Mouse (Mus musculus) left cerebral cortex, adult 8-10 months (tissue): ENCODE results near the gene Crb2. TPM values are rescaled to one million over a fixed set of nuclear protein-coding genes. Genes with fewer than 3 reads are reported as not detected.
A peak's percentile ranks its signal among the peaks of the same experiment; 100 is the strongest.

Experiments used
- DNase-seq, 2 experiments: peaks; one replicate each; pipeline ENCODE4 v3.0.0; 2022; ENCODE audit warnings: low spot score in 2 of 2
- total RNA-seq, 4 experiments: library from RNA; stranded (reverse); gene quantifications; 2 replicates each; pipeline ENCODE4 v1.2.4; 2022

Gene Crb2
- total RNA-seq, 4 experiments from 2014 or later, result 3.1 to 5.0 (median 4.3) TPM

DNA sequence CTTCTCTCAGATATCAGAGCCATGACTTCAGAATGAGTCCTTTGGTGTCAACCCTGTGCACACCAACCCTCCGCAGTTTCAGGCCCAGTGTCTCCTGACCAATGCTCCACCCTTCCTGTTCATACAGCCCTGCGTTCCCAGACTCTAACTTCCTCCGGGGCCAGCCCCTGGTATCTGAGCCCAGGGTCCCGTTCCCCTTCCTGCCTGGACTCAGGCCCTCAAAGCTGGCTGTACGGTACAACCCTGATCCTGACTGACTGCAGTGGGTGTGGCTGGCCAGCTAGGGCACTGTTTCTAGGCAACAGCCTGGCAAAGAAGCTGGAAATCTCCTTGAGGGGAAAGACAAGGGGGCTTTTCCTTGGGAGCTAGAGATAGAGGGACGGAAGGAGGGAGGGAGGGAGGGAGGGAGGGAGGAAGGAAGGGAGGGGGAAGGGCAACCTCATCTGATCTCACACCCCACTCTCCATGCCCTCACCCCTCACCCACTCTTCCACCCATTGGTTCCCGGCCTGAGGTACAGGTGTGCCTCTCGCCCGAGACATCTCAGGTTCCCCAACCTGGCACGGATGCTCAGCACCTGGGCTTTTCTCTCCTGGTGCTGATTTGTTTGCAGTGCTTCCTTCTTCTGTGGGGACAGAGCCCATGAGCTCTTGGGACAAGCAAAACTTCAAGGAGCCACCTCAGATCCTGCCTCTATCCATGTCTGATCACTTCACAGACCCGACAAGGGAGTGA lies 9.9 kb upstream of the Crb2 start:
- no peak for DNase-seq

GRCm38 (mm10) chr2:37767080-37767547 lies 8.9 kb upstream of the Crb2 start:
- DNase-seq, result peak in 1 of 2 experiments; percentile 69

GRCm38 (mm10) chr2:37767739-37768138 lies 8.3 kb upstream of the Crb2 start:
- no peak for DNase-seq

DNA sequence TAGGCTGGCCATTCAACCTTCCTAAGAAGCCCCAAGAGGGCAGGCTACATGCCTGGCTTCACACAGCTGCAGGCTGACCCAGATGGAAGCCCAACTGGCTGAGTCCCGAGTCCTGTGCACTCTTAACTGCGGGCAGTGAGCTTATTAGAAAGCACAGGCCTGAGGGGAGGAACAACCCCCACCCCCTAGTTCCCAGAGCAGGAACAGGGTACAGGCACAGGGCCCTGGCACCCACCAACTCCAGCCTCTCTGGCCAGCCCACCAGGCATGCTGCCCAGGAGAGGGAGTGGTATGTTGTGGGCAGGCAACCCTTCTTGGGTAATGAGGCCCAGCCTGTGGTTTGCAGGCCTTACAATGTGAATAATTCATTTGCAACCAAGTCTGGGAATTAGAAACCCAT lies 7.1 kb upstream of the Crb2 start:
- DNase-seq, result peak in 1 of 2 experiments; percentile 82

- DNase-seq, result no peak
These were observed 6.3 kb upstream of the Crb2 start for GRCm38 (mm10) chr2:37769793-37770192.

GRCm38 (mm10) chr2:37771618-37772285 lies 4.3 kb upstream of the Crb2 start:
- DNase-seq, result peak; percentile 78 to 93

- no peak for DNase-seq
These were observed 1.5 kb upstream of the Crb2 start for GRCm38 (mm10) chr2:37774571-37774970.

DNA sequence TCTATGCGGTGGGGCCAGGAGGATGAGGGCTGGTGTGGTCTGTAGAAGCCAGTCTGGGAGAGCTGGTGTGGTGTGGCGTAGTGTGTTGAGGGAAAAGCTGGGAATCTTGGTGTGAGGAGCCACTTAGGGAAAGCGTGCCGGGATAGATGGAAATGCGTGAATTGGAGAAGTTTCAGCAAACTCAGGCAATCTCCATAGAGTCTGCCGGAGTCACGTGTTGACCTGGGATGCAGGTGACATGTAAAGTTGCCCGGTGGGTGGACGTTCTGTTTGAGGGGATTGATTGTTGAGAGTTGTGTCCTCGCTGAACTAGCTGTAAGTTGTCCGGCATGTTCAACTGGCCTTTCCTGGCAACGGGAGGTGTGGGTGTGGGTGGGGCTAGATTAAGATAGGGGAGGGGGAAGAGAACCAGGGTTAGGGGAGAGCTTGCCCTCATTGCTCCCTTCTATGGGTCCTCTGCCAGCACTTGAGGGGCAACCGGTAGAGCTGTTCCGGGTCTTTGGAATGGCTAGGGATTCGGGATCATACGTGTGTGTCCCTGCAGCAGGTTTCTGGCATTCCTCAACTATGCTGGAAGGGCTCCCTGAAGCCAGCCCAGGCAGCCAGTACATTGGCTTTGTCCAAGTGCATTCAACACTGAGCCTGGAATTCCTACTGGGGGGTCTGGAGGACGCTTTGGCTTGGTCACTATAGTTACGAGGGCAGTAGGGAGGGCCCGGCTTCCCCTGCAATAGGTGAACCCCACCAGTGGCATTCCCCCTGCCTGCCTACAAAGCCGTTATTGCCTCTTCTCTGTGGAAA lies 762 bp downstream of the Crb2 start:
- no peak for DNase-seq

GRCm38 (mm10) chr2:37777958-37778720 lies 2.1 kb downstream of the Crb2 start:
- DNase-seq, result no peak

GRCm38 (mm10) chr2:37780270-37780929 lies 4.4 kb downstream of the Crb2 start:
- DNase-seq, result no peak

DNA sequence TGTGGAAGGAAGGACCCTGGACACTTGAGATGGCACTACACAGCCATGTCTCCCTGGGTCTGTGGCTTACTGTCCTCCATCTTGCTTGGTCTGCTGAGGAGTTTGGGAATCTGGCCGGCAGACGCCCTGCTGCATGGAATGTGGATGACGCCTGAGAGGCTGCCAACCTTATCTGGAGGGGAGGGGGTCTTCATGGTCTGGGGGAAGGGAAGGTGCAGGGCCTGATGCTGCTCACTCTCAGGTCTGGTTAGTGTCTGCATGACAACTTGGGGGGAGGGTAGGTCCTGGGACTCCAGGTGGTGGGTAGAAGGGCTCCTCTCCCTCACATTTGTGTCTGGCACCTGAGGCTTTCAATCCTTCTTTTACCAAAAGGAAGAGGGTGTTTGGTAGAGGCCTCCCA lies 5.4 kb downstream of the Crb2 start:
- DNase-seq, result no peak

DNA sequence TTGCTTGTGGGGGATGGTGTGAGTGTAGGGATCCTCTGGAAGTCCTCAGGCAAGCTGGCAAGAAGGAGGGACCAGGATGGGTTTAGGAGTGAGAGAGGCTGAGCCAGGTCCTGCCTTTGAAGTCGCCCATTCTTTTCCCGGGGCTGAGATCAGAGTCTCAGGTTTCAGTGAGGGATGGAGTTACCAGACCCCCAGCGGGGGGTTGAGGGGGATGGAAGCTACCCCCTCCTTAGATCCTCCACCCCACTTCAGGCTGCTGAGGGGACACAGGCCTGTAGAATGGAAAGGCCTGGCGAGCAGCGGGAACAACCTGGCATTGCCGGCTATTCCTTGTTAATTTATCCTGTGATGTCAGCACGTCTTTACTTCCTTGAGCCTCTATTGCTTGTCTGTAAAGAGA lies 6.0 kb downstream of the Crb2 start:
- DNase-seq, result no peak

- DNase-seq, result no peak
These were observed 8.4 kb downstream of the Crb2 start for GRCm38 (mm10) chr2:37784473-37784872.

DNA sequence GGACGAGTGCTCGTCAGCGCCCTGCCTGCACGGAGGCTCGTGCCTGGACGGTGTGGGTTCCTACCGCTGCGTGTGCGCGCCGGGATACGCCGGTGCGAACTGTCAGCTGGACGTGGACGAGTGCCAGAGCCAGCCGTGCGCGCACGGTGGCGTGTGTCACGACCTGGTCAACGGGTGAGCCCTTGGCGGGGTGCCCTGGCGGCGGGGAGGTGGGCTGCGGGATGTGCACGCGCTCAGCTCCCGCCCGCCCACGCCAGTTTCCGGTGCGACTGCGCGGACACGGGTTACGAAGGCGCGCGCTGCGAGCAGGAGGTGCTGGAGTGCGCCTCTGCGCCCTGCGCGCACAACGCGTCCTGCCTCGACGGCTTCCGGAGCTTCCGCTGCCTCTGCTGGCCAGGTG lies 10.4 kb downstream of the Crb2 start:
- DNase-seq, result no peak

DNA sequence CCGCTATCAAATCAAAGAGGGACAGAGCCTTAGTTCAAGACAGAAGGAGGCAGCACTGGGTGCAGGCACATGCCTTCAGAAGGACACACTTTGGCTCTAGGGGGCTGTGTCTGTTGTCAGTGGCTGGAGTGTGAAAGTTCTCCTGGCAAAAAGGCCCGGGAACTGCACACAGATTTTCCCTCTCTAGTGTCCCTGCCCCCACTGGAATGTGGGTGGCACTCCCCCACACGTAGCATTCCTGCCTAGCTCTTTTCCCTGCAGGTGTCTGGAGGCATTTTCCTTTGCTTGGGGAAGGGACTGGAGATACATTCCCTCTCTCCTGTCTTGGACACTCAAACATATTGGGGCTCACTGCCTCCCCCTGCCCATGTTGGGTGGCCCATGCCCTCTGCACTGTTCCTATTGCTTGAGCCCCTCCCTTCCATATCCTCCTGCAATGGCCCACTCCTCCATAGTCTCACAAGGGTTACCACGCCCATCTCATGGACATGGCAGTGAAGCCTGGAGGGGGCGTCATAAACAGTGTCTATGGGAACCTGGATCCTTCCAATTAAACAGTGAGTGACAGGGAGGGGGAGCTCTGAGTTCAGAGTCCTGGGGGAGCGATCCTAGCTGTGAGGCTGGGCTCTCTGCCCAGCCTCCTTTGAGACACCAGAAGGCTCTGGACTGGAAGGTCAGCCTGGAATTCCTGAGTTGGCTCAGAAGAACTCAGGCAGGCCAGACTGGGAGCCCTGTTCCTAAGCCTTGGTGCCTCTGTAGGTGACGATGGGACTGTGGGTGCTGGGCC lies 12.3 kb downstream of the Crb2 start:
- DNase-seq, result no peak

DNA sequence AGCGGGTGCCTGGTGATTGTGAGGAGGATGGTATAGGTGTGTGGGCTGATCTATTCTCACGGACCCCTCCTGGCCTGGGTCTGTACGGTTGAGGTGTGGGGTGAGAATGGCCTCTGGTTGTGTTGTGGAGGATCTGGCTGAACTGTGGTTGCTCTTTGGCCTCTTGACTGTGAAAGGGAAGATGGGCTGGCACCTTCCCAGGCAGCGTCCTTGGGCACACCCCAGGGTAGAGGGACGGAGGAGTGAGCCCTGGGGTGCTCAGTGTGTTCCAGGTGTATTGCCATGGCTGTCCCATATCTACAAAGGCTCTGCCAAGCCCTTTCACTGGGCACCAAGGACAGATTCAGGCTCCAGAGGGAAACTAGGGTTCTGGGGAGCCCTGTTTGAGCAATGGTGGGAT lies 13.0 kb downstream of the Crb2 start:
- DNase-seq, result no peak

DNA sequence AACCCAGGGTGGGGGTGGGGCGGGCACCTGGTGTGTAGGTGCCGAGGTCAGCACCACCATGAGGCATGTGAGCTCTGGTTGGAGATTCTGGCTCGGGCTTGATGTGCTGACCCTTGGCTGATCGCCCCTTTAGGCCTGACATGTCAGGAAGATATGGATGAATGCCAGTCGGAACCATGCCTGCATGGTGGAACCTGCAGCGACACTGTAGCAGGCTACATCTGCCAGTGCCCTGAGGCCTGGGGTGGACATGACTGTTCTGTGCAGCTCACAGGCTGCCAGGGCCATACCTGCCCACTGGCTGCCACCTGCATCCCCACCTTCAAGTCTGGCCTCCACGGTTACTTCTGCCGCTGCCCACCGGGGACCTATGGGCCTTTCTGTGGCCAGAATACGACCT lies 13.9 kb downstream of the Crb2 start:
- no peak for DNase-seq

GRCm38 (mm10) chr2:37790738-37791137 lies 14.7 kb downstream of the Crb2 start:
- DNase-seq, result no peak

DNA sequence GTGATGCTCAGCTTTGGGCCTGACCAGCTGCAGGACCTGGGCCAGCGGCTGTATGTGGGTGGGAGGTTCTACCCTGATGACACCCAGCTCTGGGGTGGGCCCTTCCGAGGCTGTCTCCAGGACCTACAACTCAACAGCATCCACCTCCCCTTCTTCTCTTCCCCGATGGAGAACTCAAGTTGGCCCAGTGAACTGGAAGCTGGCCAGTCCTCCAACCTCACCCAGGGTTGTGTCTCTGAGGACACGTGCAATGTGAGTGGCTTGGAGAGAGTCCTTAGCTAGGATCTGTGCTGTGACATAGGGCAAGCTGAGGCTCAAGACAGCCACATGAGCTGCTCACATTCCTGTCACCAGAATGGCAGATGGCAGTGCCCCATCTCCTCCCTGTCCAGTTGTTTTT lies 15.3 kb downstream of the Crb2 start:
- DNase-seq, result no peak

- DNase-seq, result no peak
These were observed 20.0 kb downstream of the Crb2 start for GRCm38 (mm10) chr2:37796021-37796420.
